Mouse (Mus musculus): ENCODE measurements around the gene Fam129b. TPM values are rescaled to one million over a fixed set of nuclear protein-coding genes. Genes with fewer than 3 reads are reported as not detected.

The Fam129b gene
- polyA plus RNA-seq, 1 experiment = 41.8 TPM

GRCm38 (mm10) chr2:32891278-32891677 is 15.4 kb downstream of the Fam129b start:
- no peak for DNase-seq (ENCODE audit: low read depth)

DNA sequence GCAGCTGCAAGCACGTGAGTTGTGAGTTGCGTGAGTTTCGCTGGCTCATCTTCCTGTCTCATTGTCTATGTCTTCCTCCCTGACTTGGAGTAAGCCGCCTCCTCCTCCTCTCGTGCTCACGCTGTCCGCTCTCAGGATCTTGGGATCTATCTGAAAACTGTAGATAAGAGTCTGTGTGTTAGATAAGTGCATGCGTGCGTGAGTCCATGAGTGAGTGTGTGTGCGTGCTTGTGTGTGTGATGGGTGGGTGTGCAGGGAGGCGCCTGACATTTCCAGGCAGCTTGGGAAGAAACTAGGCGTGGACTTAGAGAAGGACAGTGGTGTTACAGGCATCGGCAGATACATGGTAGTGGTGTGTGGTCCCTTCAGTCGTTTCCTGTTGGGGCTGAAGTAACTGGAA is 16.6 kb downstream of the Fam129b start:
- no peak for DNase-seq (ENCODE audit: low read depth)

- DNase-seq (ENCODE audit: low read depth) = no peak
Measured at GRCm38 (mm10) chr2:32894097-32894496, 18.2 kb downstream of the Fam129b start.

DNA sequence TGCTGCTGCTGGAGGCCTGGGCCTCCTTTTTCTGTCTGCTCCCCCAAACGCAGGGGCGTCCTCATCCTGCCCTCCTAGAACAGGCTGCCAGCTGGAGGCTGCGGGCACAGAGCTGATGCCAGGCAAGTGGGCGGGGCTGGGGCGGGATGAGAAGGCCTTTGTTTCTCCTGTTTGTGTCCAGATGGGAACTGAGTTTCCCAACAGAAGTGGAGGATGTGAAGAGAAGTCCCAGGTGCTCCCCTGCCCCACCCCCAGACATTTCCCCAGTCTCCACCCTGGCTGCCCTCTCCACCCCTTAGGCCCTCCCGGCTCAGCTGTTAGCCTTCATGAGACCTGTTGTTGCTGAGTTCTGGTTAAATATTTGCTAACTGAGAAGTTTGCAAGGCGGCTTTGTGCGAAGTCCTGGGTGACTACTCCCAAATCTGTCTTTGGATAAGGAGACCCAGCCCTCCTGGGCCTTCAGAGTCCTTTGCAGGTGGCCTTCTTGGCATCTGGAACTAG is 19.7 kb downstream of the Fam129b start:
- no peak for DNase-seq (ENCODE audit: low read depth)

DNA sequence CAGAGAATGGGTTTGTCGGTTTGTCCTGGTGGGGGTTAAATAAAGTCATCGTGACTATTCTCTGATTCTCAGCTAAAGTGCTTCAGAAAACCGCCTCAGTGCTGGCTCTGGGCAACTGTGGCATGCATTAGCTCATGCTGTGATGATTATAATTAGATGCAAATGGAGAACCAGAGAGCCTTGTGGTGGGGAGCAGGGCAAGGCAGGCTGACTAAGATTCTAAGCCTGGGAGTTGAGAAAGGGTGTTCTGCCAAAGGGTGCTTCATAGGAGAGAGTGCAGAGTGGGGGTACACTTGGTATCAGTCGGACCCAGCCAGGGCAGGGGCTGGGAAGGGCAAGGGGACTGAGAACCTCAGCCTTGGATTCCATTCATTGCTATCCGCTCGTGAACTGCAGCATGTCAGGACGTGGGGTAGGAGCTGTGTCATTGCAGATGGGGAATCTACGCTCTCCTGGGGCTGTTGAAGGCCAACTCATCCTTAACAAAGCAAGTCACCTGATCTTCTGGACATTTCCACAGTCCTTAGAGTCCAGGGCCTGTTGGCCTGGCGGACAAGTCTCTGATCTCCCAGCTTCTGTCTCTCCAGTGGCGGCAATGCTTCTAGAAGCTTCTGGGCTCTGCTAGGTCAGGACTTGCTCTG is 20.7 kb downstream of the Fam129b start:
- no peak for DNase-seq (ENCODE audit: low read depth)

- no peak for DNase-seq (ENCODE audit: low read depth)
Measured at GRCm38 (mm10) chr2:32898983-32899382, 23.1 kb downstream of the Fam129b start.

- no peak for DNase-seq (ENCODE audit: low read depth)
Measured at GRCm38 (mm10) chr2:32902126-32902525, 26.2 kb downstream of the Fam129b start.

DNA sequence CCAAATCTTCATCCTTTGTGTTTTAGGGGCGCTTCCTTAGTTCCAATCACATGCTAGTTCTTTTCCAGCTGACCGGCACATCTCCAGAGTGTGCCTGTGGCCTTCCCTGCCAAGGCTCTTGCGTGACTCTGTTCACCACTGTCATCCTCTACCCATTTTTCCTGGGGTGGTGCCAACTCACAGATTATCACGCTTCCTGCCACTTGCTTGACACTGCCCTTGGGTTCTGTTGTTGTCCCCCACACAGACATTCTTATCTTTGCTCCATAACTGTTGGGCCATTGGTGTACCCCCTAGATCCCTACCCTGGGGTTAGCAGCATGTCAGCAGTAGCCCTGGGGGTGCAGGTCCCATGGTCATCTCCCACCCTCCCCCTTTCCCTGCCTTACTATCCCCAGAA is 27.6 kb downstream of the Fam129b start:
- no peak for DNase-seq (ENCODE audit: low read depth)

DNA sequence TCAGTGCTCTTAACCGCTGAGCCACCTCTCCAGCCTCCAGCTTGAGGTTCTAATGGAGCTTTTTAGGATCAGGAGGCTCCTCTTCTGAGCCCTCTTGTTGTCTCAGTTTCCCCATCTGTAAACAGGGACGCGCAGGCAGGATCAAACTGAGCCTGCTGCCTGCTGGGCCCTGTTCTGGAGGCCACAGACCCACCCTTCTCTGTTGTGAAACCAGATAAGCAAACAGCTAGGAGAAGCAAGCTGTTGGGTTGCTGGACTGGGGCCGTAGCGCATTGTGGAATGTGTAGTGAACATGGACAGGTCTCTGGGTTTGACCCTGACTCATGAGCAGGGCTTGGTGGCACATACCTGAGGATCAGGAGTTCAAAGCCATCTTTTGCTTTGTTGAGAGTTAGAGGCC is 28.7 kb downstream of the Fam129b start:
- DNase-seq (ENCODE audit: low read depth) = no peak

DNA sequence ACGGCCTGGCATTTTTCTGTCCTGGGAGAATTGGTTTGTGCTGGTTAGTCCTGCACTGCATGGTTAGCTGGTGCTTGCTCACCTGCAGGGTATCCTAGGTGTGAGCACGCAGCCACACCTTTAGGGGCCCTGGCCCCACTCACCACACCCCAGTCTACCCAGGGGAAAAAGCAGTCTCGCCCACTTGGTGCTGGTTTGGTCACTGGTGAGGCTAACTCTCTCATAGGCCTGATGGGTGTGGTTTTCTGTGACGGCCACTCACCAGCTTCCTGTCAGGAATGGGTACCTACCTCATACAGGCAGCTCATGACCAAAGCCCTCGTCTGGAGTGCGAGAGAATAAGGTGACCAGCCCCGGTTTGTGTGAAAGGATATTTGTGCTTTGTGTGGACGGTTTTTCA is 29.4 kb downstream of the Fam129b start:
- DNase-seq (ENCODE audit: low read depth) = no peak

GRCm38 (mm10) chr2:32907442-32907841 is 31.5 kb downstream of the Fam129b start:
- DNase-seq (ENCODE audit: low read depth) = no peak

DNA sequence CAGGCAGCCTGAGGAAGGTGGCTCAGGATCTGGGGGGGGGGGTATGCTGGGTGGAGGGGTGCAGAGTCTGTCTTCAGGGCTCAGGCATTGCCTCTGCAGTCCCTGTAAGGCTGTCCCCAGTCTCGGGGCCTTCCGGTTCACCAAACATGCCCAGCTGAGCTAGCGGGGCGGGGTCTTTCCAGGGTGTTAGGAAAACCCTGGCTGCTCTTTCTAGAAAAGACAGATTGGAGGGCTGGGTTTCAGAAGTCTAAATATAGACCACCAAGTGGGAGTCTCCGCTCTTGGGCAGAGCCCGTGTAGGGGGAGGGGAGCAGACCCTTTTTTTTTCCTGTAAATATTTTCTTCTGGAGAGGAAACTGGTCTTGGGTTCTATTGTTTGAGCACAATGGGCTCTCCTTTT is 32.4 kb downstream of the Fam129b start:
- DNase-seq (ENCODE audit: low read depth) = no peak

DNA sequence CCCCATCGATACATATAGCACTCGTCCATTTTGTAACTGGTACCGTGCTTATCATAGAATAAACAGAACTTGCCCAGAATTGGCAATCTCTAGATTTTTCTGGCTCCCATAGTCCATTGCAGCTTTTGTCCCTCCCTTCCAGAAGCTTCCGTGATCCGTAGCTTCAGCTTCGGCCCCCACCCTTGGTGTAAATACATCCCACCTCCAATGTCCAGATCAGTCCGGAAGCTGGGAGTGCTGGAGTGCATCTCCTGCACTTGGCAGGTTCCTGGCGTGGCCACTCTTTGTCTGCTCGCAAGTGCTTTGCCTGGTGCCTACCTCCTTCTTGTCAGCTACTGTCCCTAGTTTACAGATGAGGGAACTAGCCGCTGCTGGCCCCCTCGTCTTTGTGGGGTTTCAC is 32.9 kb downstream of the Fam129b start:
- DNase-seq (ENCODE audit: low read depth) = no peak

- DNase-seq (ENCODE audit: low read depth) = no peak
Measured at GRCm38 (mm10) chr2:32911639-32912182, 35.8 kb downstream of the Fam129b start.

- DNase-seq (ENCODE audit: low read depth) = no peak
Measured at GRCm38 (mm10) chr2:32912210-32912804, 36.4 kb downstream of the Fam129b start.

DNA sequence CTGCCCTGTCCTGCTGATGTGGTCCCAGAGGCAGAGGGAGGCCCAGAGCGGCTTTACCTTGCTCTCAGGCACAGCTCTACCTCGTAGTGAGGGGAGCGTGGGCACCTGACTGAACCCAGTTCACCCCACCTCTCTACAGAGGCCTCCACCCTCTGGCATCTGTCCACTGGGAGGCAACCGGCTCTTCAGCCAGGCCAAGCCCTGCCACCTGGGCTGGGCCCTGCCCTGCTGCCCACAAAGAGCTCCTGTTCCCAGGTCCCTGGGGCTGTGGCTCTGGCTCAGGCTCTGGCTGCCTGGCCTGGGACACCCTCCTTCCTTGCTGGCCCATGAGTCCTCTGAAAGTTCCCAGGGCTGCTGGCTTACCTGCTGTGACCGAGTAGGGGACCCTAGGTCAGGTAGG is 38.4 kb downstream of the Fam129b start:
- DNase-seq (ENCODE audit: low read depth) = no peak

GRCm38 (mm10) chr2:32914896-32915295 is 39.0 kb downstream of the Fam129b start:
- DNase-seq (ENCODE audit: low read depth) = no peak

DNA sequence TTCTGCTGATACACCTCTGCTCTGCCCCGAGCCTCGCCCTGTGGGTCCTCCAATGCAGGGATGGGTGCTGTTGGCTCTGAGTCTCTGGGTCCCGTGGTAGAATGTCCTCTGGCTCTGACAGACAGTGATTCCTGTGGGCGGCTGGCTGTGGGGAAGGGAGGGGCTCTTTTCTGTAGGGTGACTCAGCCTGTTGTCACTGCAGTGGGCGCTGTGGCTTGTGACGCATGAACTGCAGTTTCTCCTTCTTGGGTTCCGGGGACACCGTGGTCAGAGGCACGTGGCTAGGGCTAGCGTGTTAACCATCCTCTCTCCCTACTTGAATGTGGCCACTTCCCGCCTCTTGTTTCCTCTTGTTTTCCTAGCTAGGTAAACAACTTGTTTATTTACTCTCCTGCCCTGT is 41.6 kb downstream of the Fam129b start:
- DNase-seq (ENCODE audit: low read depth) = no peak

DNA sequence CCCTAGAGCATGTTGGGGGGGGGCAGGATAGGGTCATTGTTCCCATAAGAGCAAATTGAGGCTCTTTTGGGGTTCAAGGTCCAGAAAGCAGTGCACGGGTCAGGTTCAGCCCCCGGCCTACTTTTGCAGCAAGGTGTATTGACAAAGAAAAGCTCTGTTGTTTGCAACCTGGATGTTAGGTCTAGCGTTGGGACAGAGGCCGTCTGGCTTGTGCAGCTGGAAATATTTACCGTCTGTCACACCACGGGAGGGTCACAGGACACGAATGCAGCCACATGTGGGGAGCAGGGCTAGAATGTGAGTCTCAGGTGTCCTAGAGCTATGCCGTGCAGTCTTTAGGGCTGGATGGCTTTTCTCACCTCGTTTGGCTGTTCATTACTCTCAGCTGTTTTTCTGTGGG is 42.5 kb downstream of the Fam129b start:
- no peak for DNase-seq (ENCODE audit: low read depth)

DNA sequence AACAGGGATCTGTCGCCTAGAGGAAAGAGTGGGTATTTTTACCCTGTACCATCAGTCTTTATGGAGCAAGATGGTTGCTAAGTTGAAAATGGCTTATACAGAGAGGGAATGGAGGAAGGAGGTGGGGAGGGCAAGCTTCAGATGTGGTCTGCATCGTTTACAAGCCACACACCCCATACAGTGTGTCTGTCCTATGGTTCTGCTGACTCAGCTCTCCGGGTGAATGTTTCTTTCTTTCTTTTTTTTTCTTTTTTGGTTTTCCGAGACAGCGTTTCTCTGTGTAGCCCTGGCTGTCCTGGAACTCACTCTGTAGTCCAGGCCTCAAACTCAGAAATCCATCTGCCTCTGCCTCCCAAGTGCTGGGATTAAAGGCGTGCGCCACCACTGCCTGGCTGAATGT is 45.3 kb downstream of the Fam129b start:
- DNase-seq (ENCODE audit: low read depth) = no peak

GRCm38 (mm10) chr2:32921801-32922380 is 46.0 kb downstream of the Fam129b start:
- no peak for DNase-seq (ENCODE audit: low read depth)

- DNase-seq (ENCODE audit: low read depth) = no peak
Measured at GRCm38 (mm10) chr2:32922564-32922963, 46.6 kb downstream of the Fam129b start.

Data from gonadal fat pad, adult 2 months (tissue).